Mouse (Mus musculus) CH12.LX (cell line): ENCODE data around the gene Sipa1. TPM values are rescaled to one million over a fixed set of nuclear protein-coding genes. Genes with fewer than 3 reads are reported as not detected.

Experiments used
- DNase-seq: peaks from one replicate; pipeline ENCODE4 v3.0.0-alpha.2; 2013; ENCODE audit errors: extremely low read depth
- H3K27ac ChIP-seq: 2 replicates; pipeline ENCODE4 v1.5.1; 2012; ENCODE audit warnings: low read depth, mild to moderate bottlenecking, control low read depth, moderate library complexity; ENCODE audit not compliant: insufficient read depth
- H3K27me3 ChIP-seq: replicated peaks from 2 replicates; pipeline ENCODE3; 2012; ENCODE audit warnings: inconsistent platforms
- H3K36me3 ChIP-seq, 2 experiments: replicated peaks in 1 of 2; 2 replicates each; pipeline versions ENCODE3 to v1.6.1; 2012; ENCODE audit warnings: inconsistent platforms in 1 of 2, low read length in 1 of 2, mild to moderate bottlenecking in 1 of 2, mixed read lengths in 1 of 2, moderate library complexity in 1 of 2; ENCODE audit not compliant: control insufficient read depth in 1 of 2, insufficient read depth in 1 of 2
- H3K4me1 ChIP-seq, 2 experiments: 2 replicates each; pipeline ENCODE4 v1.6.1; 2012; ENCODE audit warnings: inconsistent platforms in 1 of 2, moderate library complexity in 1 of 2; ENCODE audit not compliant: insufficient read depth in 2 of 2, control insufficient read depth in 1 of 2
- H3K4me2 ChIP-seq: 2 replicates; pipeline ENCODE4 v1.6.1; 2012; ENCODE audit warnings: low read depth, mild to moderate bottlenecking, control low read depth; ENCODE audit not compliant: poor library complexity, insufficient read depth, severe bottlenecking
- H3K4me3 ChIP-seq, 3 experiments: fragments of 150-350 bp in 1 of 3; sonication (generic) in 1 of 3; replicated peaks in 1 of 3; 2 replicates each; pipeline versions ENCODE3 to v1.5.1; 2011 to 2012; ENCODE audit warnings: low read depth in 2 of 3, low read length in 2 of 3, mild to moderate bottlenecking in 2 of 3, moderate library complexity in 2 of 3, control low read depth in 1 of 3, improper control_type of control experiment in 1 of 3, inconsistent platforms in 1 of 3, mixed read lengths in 1 of 3; ENCODE audit not compliant: poor library complexity in 1 of 3
- H3K79me2 ChIP-seq: replicated peaks from 2 replicates; pipeline ENCODE4 v1.6.1; 2012; ENCODE audit warnings: mild to moderate bottlenecking, moderate library complexity; ENCODE audit not compliant: control insufficient read depth, poor library complexity, insufficient read depth, severe bottlenecking; ENCODE audit errors: extremely low read depth
- H3K9ac ChIP-seq: 2 replicates; pipeline ENCODE4 v1.6.1; 2012; ENCODE audit warnings: low read depth, mild to moderate bottlenecking, control low read depth, moderate library complexity; ENCODE audit not compliant: insufficient read depth
- H3K9me3 ChIP-seq: replicated peaks from 2 replicates; pipeline ENCODE3; 2012; ENCODE audit warnings: low read length, inconsistent platforms, mixed read lengths
- BHLHE40 ChIP-seq: IDR thresholded peaks from 2 replicates; pipeline ENCODE4 v1.6.1; 2011; ENCODE audit warnings: mild to moderate bottlenecking, low read depth, low read length, improper control_type of control experiment
- CHD2 ChIP-seq: IDR thresholded peaks from 2 replicates; pipeline ENCODE4 v1.6.1; 2011; ENCODE audit warnings: low read length, improper control_type of control experiment
- CTCF ChIP-seq, 2 experiments: IDR thresholded peaks in 1 of 2; conservative IDR thresholded peaks in 1 of 2; 2 replicates each; pipeline ENCODE4 v1.5.1; 2011 to 2012; ENCODE audit warnings: low read depth in 2 of 2, low read length in 2 of 2, improper control_type of control experiment in 1 of 2, inconsistent platforms in 1 of 2, mild to moderate bottlenecking in 1 of 2, moderate library complexity in 1 of 2
- E2F4 ChIP-seq: IDR thresholded peaks from 2 replicates; pipeline ENCODE4 v1.6.1; 2011; ENCODE audit warnings: low read depth, low read length, improper control_type of control experiment; ENCODE audit not compliant: insufficient replicate concordance
- ELF1 ChIP-seq: IDR thresholded peaks from 2 replicates; pipeline ENCODE4 v1.6.1; 2014; ENCODE audit warnings: low read depth, mild to moderate bottlenecking, inconsistent platforms, low read length, improper control_type of control experiment
- EP300 ChIP-seq: IDR thresholded peaks from 2 replicates; pipeline ENCODE4 v1.6.1; 2011; ENCODE audit warnings: low read length, improper control_type of control experiment
- GABPA ChIP-seq: IDR thresholded peaks from 2 replicates; pipeline ENCODE4 v1.6.1; 2012; ENCODE audit warnings: low read depth, low read length, improper control_type of control experiment, inconsistent platforms; ENCODE audit not compliant: insufficient replicate concordance
- IRF4 ChIP-seq: IDR thresholded peaks from 2 replicates; pipeline ENCODE4 v1.6.1; 2014; ENCODE audit warnings: low read depth, mild to moderate bottlenecking, inconsistent platforms, low read length, improper control_type of control experiment
- JUN ChIP-seq: IDR thresholded peaks from 2 replicates; pipeline ENCODE4 v1.6.1; 2011; ENCODE audit warnings: low read depth, mild to moderate bottlenecking, low read length, improper control_type of control experiment, moderate library complexity; ENCODE audit not compliant: insufficient read depth
- JUND ChIP-seq: conservative IDR thresholded peaks from 2 replicates; pipeline ENCODE4 v1.6.1; 2011; ENCODE audit warnings: low read depth, low read length, improper control_type of control experiment
- MAFK ChIP-seq: IDR thresholded peaks from 2 replicates; pipeline ENCODE4 v1.6.1; 2011; ENCODE audit warnings: low read length, improper control_type of control experiment; ENCODE audit not compliant: insufficient replicate concordance
- MAX ChIP-seq: IDR thresholded peaks from 2 replicates; pipeline ENCODE4 v1.6.1; 2011; ENCODE audit warnings: low read length, improper control_type of control experiment
- MAZ ChIP-seq: IDR thresholded peaks from 2 replicates; pipeline ENCODE4 v1.6.1; 2012; ENCODE audit warnings: low read depth, mild to moderate bottlenecking, inconsistent platforms, low read length, improper control_type of control experiment, moderate library complexity
- NELFE ChIP-seq: IDR thresholded peaks from 2 replicates; pipeline ENCODE4 v1.6.1; 2011; ENCODE audit warnings: low read depth, low read length, improper control_type of control experiment
- NRF1 ChIP-seq: IDR thresholded peaks from 2 replicates; pipeline ENCODE4 v1.6.1; 2014; ENCODE audit warnings: low read depth, mild to moderate bottlenecking, inconsistent platforms, low read length, improper control_type of control experiment, moderate library complexity
- RAD21 ChIP-seq: IDR thresholded peaks from 2 replicates; pipeline ENCODE4 v1.6.1; 2011; ENCODE audit warnings: low read depth, mild to moderate bottlenecking, low read length, improper control_type of control experiment, moderate library complexity
- SIN3A ChIP-seq: IDR thresholded peaks from 2 replicates; pipeline ENCODE4 v1.6.1; 2012; ENCODE audit warnings: low read length, improper control_type of control experiment, inconsistent platforms
- TBP ChIP-seq: conservative IDR thresholded peaks from 2 replicates; pipeline ENCODE4 v1.6.1; 2011; ENCODE audit warnings: low read depth, low read length, improper control_type of control experiment
- TCF12 ChIP-seq: IDR thresholded peaks from 2 replicates; pipeline ENCODE4 v1.6.1; 2014; ENCODE audit warnings: low read depth, mild to moderate bottlenecking, inconsistent platforms, low read length, improper control_type of control experiment
- ZMIZ1 ChIP-seq: IDR thresholded peaks from 2 replicates; pipeline ENCODE4 v1.6.1; 2012; ENCODE audit warnings: low read depth, mild to moderate bottlenecking, inconsistent platforms, low read length, improper control_type of control experiment
- ZNF384 ChIP-seq: IDR thresholded peaks from 2 replicates; pipeline ENCODE4 v1.6.1; 2012; ENCODE audit warnings: low read depth, low read length, improper control_type of control experiment, inconsistent platforms
- dilution Hi-C: fragments of 300-500 bp; cut with MboI; formaldehyde crosslinking; loops from 2 replicates; pipeline ENCODE4 v1.14.3; 2020; ENCODE audit warnings: low sequenced_read_pairs; ENCODE audit not compliant: extremely low pct_unique_long_range_greater_than_20kb, extremely low pct_ligation_motif_present
- in situ Hi-C: fragments of 300-500 bp; cut with MboI; formaldehyde crosslinking; loops from 3 replicates; pipeline ENCODE4 v1.14.3; 2019; ENCODE audit warnings: low sequenced_read_pairs, low pct_ligation_motif_present, low pct_unique_long_range_greater_than_20kb, mixed read lengths
- polyA plus RNA-seq: library from polyadenylated mRNA; unstranded; fragments of >175 nt; gene quantifications from 2 replicates; pipeline ENCODE4 v1.2.1, GENCODE M21; 2012; ENCODE audit warnings: low read depth; ENCODE audit not compliant: insufficient read length
- total RNA-seq, 2 experiments: library from RNA; depleted of rRNA; stranded (reverse); fragments of 300-350 nt in 1 of 2; fragments of >200 nt in 1 of 2; gene quantifications; 2 replicates each; pipeline ENCODE4 v1.2.3; 2012 to 2014

The Sipa1 gene
- total and polyA plus RNA-seq, 3 experiments: 17.6 to 54.6 (median 51.1) TPM

DNA sequence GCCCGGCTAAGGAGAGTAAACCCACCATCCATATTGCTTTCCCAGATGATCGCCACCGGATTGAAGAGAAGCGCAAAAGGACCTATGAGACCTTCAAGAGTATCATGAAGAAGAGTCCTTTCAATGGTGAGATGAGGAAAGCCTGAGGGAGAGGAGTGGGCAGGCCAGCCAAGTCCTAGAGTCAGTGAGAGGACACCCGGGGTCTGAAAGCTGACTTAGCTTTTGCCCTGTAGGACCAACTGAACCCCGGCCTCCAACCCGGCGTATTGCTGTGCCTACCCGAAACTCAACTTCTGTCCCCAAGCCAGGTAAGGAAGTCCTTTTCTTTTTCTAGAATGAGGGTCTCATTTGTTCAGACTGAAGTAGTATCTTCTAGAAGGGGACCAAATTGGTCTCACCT, 18.2 kb downstream of the Sipa1 start:
- Histone ChIP-seq H3K4me3 (no peak overlapping the region), H3K27ac (no peak overlapping the region), H3K9me3 (no peaks in the 10 kb centered on the region), H3K27me3 (no peaks in the 10 kb centered on the region), H3K4me1 (peaks cover 9 to 23% of the 10 kb centered on the region in 2 experiments), H3K79me2 (no peaks in the 10 kb centered on the region), H3K4me2 (no peak overlapping the region), H3K9ac (no peak overlapping the region), H3K36me3 (peaks cover 72 to 84% of the 10 kb centered on the region in 2 experiments)
- dilution Hi-C loops: no loop called here
- in situ Hi-C loops: no loop called here
- DNase-seq: no peak
- no peak for TF ChIP-seq EP300
- TF ChIP-seq MAZ: no peak
- TF ChIP-seq JUND: no peak
- no peak for TF ChIP-seq CTCF (conservative IDR thresholded peaks at IDR 0.05 in 1 of 2, IDR thresholded peaks at IDR 0.05 in 1 of 2; ENCODE audit: low read depth in 2 of 2, low read length in 2 of 2)
- no peak for TF ChIP-seq ZNF384
- no peak for TF ChIP-seq E2F4
- TF ChIP-seq NELFE: no peak

DNA sequence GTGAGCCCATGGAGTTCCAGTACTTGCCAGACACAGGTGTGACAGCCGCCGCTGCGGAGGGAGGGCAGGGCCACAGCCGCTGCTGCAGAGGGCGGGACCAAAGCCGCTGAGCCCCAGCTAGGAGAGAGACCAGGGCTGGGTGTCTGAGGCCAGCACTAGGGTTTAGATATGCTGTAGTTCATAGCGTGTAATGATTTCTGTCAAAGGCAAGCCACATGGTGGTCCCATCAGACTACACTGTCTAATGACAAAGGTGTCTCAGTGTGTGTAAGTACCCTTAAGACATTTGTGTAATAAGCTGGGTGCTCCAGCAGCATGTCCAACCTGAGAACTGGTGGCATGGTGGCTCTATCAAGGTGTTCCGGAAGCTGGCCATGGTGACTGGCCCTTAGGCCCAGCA, 21.9 kb downstream of the Sipa1 start:
- H3K4me1 ChIP-seq: peaks cover 6 to 20% of the 10 kb centered on the region in 2 experiments
- dilution Hi-C loops: no loop called here
- H3K36me3 ChIP-seq: peaks cover 71 to 82% of the 10 kb centered on the region in 2 experiments
- no peaks in the 10 kb centered on the region for H3K9me3 ChIP-seq
- H3K27me3 ChIP-seq: no peaks in the 10 kb centered on the region
- H3K27ac ChIP-seq: no peak overlapping the region
- no peak overlapping the region for H3K9ac ChIP-seq
- DNase-seq: no peak
- no peak for TF ChIP-seq TCF12
- no peak for TF ChIP-seq MAX
- no peak for TF ChIP-seq TBP
- TF ChIP-seq NRF1: no peak
- no peak for TF ChIP-seq MAFK
- TF ChIP-seq ELF1: no peak
- no peak for TF ChIP-seq JUND
- TF ChIP-seq IRF4: no peak
- no peak for TF ChIP-seq RAD21
- no peak for TF ChIP-seq CHD2
- no peak for TF ChIP-seq SIN3A
- no peak for TF ChIP-seq BHLHE40
- no peak for TF ChIP-seq GABPA
- no peak for TF ChIP-seq ZMIZ1
- no peak for TF ChIP-seq NELFE
- TF ChIP-seq JUN: no peak
- TF ChIP-seq, all 38 proteins: peak for 0
- in situ Hi-C loops: no loop called here
- Histone ChIP-seq H3K79me2 (peaks cover 14% of the 10 kb centered on the region), H3K4me2 (no peak overlapping the region), H3K4me3 (no peak overlapping the region)
